Mouse (Mus musculus) testis, adult 2 months (tissue): ENCODE results near the gene Tspan9.

Source experiments
- CTCF ChIP-seq: fragments of 200-500 bp; IDR thresholded peaks from 2 replicates; pipeline ENCODE4 v1.5.1; 2012; ENCODE audit warnings: low read depth, mild to moderate bottlenecking, inconsistent platforms, low read length, moderate library complexity; ENCODE audit not compliant: control insufficient read depth, insufficient read depth, insufficient replicate concordance
- POLR2A ChIP-seq: fragments of 200-500 bp; IDR thresholded peaks from 2 replicates; pipeline ENCODE4 v1.6.1; 2012; ENCODE audit warnings: low read depth, mild to moderate bottlenecking, inconsistent platforms, low read length, moderate library complexity; ENCODE audit not compliant: control insufficient read depth

DNA sequence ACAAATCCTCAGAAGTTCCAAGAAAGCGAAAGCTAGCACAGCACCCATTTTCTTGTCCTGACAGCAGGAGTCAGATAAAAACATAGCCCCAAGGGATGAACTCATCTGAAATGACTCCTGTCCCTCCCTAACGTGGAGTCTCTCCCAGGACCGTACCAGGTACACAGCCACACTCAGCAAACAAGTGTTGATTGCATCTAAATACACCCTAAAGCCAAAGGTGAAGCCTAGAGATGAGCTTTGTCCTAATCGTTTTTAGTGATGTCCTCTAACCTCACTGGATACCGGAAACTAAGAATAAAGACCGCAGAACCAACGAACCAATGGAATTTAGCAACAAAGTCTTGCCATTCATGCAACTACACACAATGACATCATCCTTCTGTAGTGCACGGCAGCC lies 96.2 kb downstream of the Tspan9 start:
- TF ChIP-seq POLR2A (no peak), CTCF (no peak)
